Mouse (Mus musculus): Measurements from ENCODE around the gene Hist1h2bb. TPM values are rescaled to one million over a fixed set of nuclear protein-coding genes. Genes with fewer than 3 reads are reported as not detected.

The Hist1h2bb gene
- total and polyA plus RNA-seq, 3 experiments, result 0.53 to 2,852 (median 54.6) TPM

- H3K79me2 ChIP-seq (replicated peaks; ENCODE audit: control insufficient read depth, extremely low read depth, insufficient read depth, poor library complexity, severe bottlenecking), result no peaks in the 10 kb centered on the region
- peaks cover 3 to 45% of the 10 kb centered on the region in 2 experiments; a peak in 3 of 4 replicates for H3K4me1 ChIP-seq (ENCODE audit: control insufficient read depth in 1 of 2, insufficient read depth in 2 of 2)
- peak within 1 kb of the TSS; percentile 98 for H3K9ac ChIP-seq (ENCODE audit: insufficient read depth, low read depth)
- peak; percentile 98 for DNase-seq (ENCODE audit: extremely low read depth)
- in situ Hi-C loops (cut with MboI; ENCODE audit: low pct_ligation_motif_present, low pct_unique_long_range_greater_than_20kb, low sequenced_read_pairs), result loop anchor here (25.0 kb wide), 1 partner anchor 1724 kb away; the partner anchor contains the start of genes Hist1h2ag, Hist1h2ah, Hist1h2bj and Hist1h2bk
- peak within 1 kb of the TSS; percentile 96 for H3K4me2 ChIP-seq (ENCODE audit: insufficient read depth, low read depth, poor library complexity, severe bottlenecking)
- no peaks in the 10 kb centered on the region for H3K27me3 ChIP-seq (replicated peaks)
- H3K27ac ChIP-seq (ENCODE audit: insufficient read depth, low read depth), result peak within 1 kb of the TSS; percentile 97
- H3K36me3 ChIP-seq (replicated peaks in 1 of 2; ENCODE audit: control insufficient read depth in 1 of 2, insufficient read depth in 1 of 2, low read length in 1 of 2), result no peaks in the 10 kb centered on the region
- dilution Hi-C loops (cut with MboI; ENCODE audit: extremely low pct_ligation_motif_present, extremely low pct_unique_long_range_greater_than_20kb, low sequenced_read_pairs), result no loop called here
- TF ChIP-seq ELF1 (IDR thresholded peaks at IDR 0.05; ENCODE audit: low read depth, low read length), result peak; percentile 54
- TF ChIP-seq KAT2A (IDR thresholded peaks at IDR 0.05; ENCODE audit: insufficient replicate concordance, low read length), result peak; percentile 98
- peak; percentile 100 for TF ChIP-seq E2F4 (IDR thresholded peaks at IDR 0.05; ENCODE audit: insufficient replicate concordance, low read depth, low read length)
- TF ChIP-seq NRF1 (IDR thresholded peaks at IDR 0.05; ENCODE audit: low read depth, low read length), result peak; percentile 30
- TF ChIP-seq MYC (IDR thresholded peaks at IDR 0.05; ENCODE audit: low read depth, low read length), result no peak
- TF ChIP-seq ETS1 (conservative IDR thresholded peaks at IDR 0.05; ENCODE audit: low read depth, low read length), result peak; percentile 72; the same call in 1 of the 2 replicates
- no peak for TF ChIP-seq EP300 (IDR thresholded peaks at IDR 0.05; ENCODE audit: low read length)
- peak; percentile 64; the same call in 1 of the 2 replicates for TF ChIP-seq CHD2 (IDR thresholded peaks at IDR 0.05; ENCODE audit: low read length)
- peak; percentile 54 for TF ChIP-seq MEF2A (IDR thresholded peaks at IDR 0.05; ENCODE audit: borderline replicate concordance, low read depth, low read length)
- peak; percentile 96 for TF ChIP-seq ZMIZ1 (IDR thresholded peaks at IDR 0.05; ENCODE audit: low read depth, low read length)
- TF ChIP-seq USF1 (IDR thresholded peaks at IDR 0.05; ENCODE audit: low read depth, low read length), result no peak
- TF ChIP-seq JUND (conservative IDR thresholded peaks at IDR 0.05; ENCODE audit: low read depth, low read length), result peak; percentile 73
- TF ChIP-seq POLR2A (IDR thresholded peaks at IDR 0.05; ENCODE audit: low read depth, low read length), result peak; percentile 73
- no peak for TF ChIP-seq SMC3 (IDR thresholded peaks at IDR 0.05; ENCODE audit: low read depth, low read length)
- no peak for TF ChIP-seq MAFK (IDR thresholded peaks at IDR 0.05; ENCODE audit: insufficient replicate concordance, low read length)
- TF ChIP-seq TBP (conservative IDR thresholded peaks at IDR 0.05; ENCODE audit: low read depth, low read length), result peak; percentile 98
- peak; percentile 84 for TF ChIP-seq MAX (IDR thresholded peaks at IDR 0.05; ENCODE audit: low read length)
- peak; percentile 96 for TF ChIP-seq BHLHE40 (IDR thresholded peaks at IDR 0.05; ENCODE audit: low read depth, low read length)
- TF ChIP-seq USF2 (conservative IDR thresholded peaks at IDR 0.05; ENCODE audit: low read depth, low read length), result no peak
- no peak for TF ChIP-seq CHD1 (IDR thresholded peaks at IDR 0.05; ENCODE audit: low read depth, low read length)
- no peak for TF ChIP-seq CTCF (conservative IDR thresholded peaks at IDR 0.05 in 1 of 2, IDR thresholded peaks at IDR 0.05 in 1 of 2; ENCODE audit: low read depth in 2 of 2, low read length in 2 of 2)
- TF ChIP-seq ZC3H11A (IDR thresholded peaks at IDR 0.05; ENCODE audit: low read depth, low read length), result no peak; the same call in 1 of the 2 replicates
- TF ChIP-seq POLR2AphosphoS2 (IDR thresholded peaks at IDR 0.05; ENCODE audit: low read depth, low read length), result peak; percentile 99
- TF ChIP-seq RCOR1 (conservative IDR thresholded peaks at IDR 0.05; ENCODE audit: low read depth, low read length), result peak; percentile 79
- TF ChIP-seq MAZ (IDR thresholded peaks at IDR 0.05; ENCODE audit: low read depth, low read length), result no peak; the same call in 1 of the 2 replicates
- no peak for TF ChIP-seq RAD21 (IDR thresholded peaks at IDR 0.05; ENCODE audit: low read depth, low read length)
- peak; percentile 79 for TF ChIP-seq JUN (IDR thresholded peaks at IDR 0.05; ENCODE audit: insufficient read depth, low read depth, low read length)
- TF ChIP-seq SIN3A (IDR thresholded peaks at IDR 0.05; ENCODE audit: low read length), result peak; percentile 99
- no peak for TF ChIP-seq ZKSCAN1 (IDR thresholded peaks at IDR 0.05; ENCODE audit: borderline replicate concordance, low read depth, low read length)
- peak; percentile 90 for TF ChIP-seq IRF4 (IDR thresholded peaks at IDR 0.05; ENCODE audit: low read depth, low read length)
- 0 out of 2 replicates have a peak, but pooled peaks have one; percentile 17 for TF ChIP-seq GABPA (IDR thresholded peaks at IDR 0.05; ENCODE audit: insufficient replicate concordance, low read depth, low read length)
- TF ChIP-seq PAX5 (IDR thresholded peaks at IDR 0.05; ENCODE audit: low read length), result no peak
- TF ChIP-seq UBTF (IDR thresholded peaks at IDR 0.05; ENCODE audit: low read depth, low read length), result peak; percentile 81; the same call in 1 of the 2 replicates
- peak; percentile 66; the same call in 1 of the 2 replicates for TF ChIP-seq HCFC1 (IDR thresholded peaks at IDR 0.05; ENCODE audit: low read depth, low read length)
- peak; percentile 81 for TF ChIP-seq TCF12 (IDR thresholded peaks at IDR 0.05; ENCODE audit: low read depth, low read length)
- peak; percentile 99 for TF ChIP-seq NELFE (IDR thresholded peaks at IDR 0.05; ENCODE audit: low read depth, low read length)
- no peak for TF ChIP-seq ZNF384 (IDR thresholded peaks at IDR 0.05; ENCODE audit: low read depth, low read length)
- peak; percentile 95 for TF ChIP-seq MXI1 (IDR thresholded peaks at IDR 0.05; ENCODE audit: low read depth, low read length)
- H3K9me3 ChIP-seq (replicated peaks; ENCODE audit: low read length), result no peaks in the 10 kb centered on the region
- peak within 1 kb of the TSS; percentile 45 to 59 (median 49) for H3K4me3 ChIP-seq (replicated peaks in 1 of 3; ENCODE audit: low read depth in 2 of 3, low read length in 2 of 3, poor library complexity in 1 of 3)
These were observed 14.7 kb downstream of the Hist1h2bb start, which contains the start of gene Hist1h4a for GRCm38 (mm10) chr13:23760972-23761864. Gene Hist1h4a, minus strand, starts transcription at chr13:23761230.
